Mouse (Mus musculus): ENCODE data around the gene Ltb4r1. TPM values are rescaled to one million over a fixed set of nuclear protein-coding genes. Genes with fewer than 3 reads are reported as not detected.

Ltb4r1 gene
- polyA plus RNA-seq, 1 experiment from 2014 or later: 16.4 TPM

Other genes with a start within 250 kb of the Ltb4r1 start
- gene Nrl, start 241.0 kb upstream of the Ltb4r1 start, polyA plus RNA-seq (2015; fragmentation: Nextera tagmentation; extraction: Ambion mirVana): not detected in 2 replicates
- gene Pck2, start 225.7 kb upstream of the Ltb4r1 start, polyA plus RNA-seq (2015; fragmentation: Nextera tagmentation; extraction: Ambion mirVana): 41.2 and 42.5 TPM in 2 replicates
- 62.0 and 64.7 TPM in 2 replicates for gene Dcaf11, start 206.0 kb upstream of the Ltb4r1 start, polyA plus RNA-seq (2015; fragmentation: Nextera tagmentation; extraction: Ambion mirVana)
- 2.0 and 3.2 TPM in 2 replicates for gene A730061H03Rik, start 205.6 kb upstream of the Ltb4r1 start, polyA plus RNA-seq (2015; fragmentation: Nextera tagmentation; extraction: Ambion mirVana)
- gene Fitm1, start 190.3 kb upstream of the Ltb4r1 start, polyA plus RNA-seq (2015; fragmentation: Nextera tagmentation; extraction: Ambion mirVana): 0.74 and 2.0 TPM in 2 replicates
- 114 TPM in 2 replicates for gene Psme1, start 187.8 kb upstream of the Ltb4r1 start, polyA plus RNA-seq (2015; fragmentation: Nextera tagmentation; extraction: Ambion mirVana)
- 22.5 and 25.8 TPM in 2 replicates for gene Emc9, start 180.7 kb upstream of the Ltb4r1 start, polyA plus RNA-seq (2015; fragmentation: Nextera tagmentation; extraction: Ambion mirVana)
- gene Psme2, start 174.8 kb upstream of the Ltb4r1 start, polyA plus RNA-seq (2015; fragmentation: Nextera tagmentation; extraction: Ambion mirVana): 177 and 181 TPM in 2 replicates
- 9.5 and 9.7 TPM in 2 replicates for gene Rnf31, start 174.3 kb upstream of the Ltb4r1 start, polyA plus RNA-seq (2015; fragmentation: Nextera tagmentation; extraction: Ambion mirVana)
- gene Irf9, start 162.4 kb upstream of the Ltb4r1 start, polyA plus RNA-seq (2015; fragmentation: Nextera tagmentation; extraction: Ambion mirVana): 15.9 and 17.2 TPM in 2 replicates
- 2.9 and 3.1 TPM in 2 replicates for gene Rec8, start 147.9 kb upstream of the Ltb4r1 start, polyA plus RNA-seq (2015; fragmentation: Nextera tagmentation; extraction: Ambion mirVana)
- 23.4 and 24.6 TPM in 2 replicates for gene Ipo4, start 130.0 kb upstream of the Ltb4r1 start, polyA plus RNA-seq (2015; fragmentation: Nextera tagmentation; extraction: Ambion mirVana)
- gene Gm49378, start 128.1 kb upstream of the Ltb4r1 start, polyA plus RNA-seq (2015; fragmentation: Nextera tagmentation; extraction: Ambion mirVana): 0.71 and 1.0 TPM in 2 replicates
- gene Tm9sf1, start 122.2 kb upstream of the Ltb4r1 start, polyA plus RNA-seq (2015; fragmentation: Nextera tagmentation; extraction: Ambion mirVana): 46.8 and 49.6 TPM in 2 replicates
- 0.15 and 0.16 TPM in 2 replicates for gene Tssk4, start 115.8 kb upstream of the Ltb4r1 start, polyA plus RNA-seq (2015; fragmentation: Nextera tagmentation; extraction: Ambion mirVana)
- 14.1 and 16.8 TPM in 2 replicates for gene Mdp1, start 105.5 kb upstream of the Ltb4r1 start, polyA plus RNA-seq (2015; fragmentation: Nextera tagmentation; extraction: Ambion mirVana)
- gene Gmpr2, start 94.0 kb upstream of the Ltb4r1 start, polyA plus RNA-seq (2015; fragmentation: Nextera tagmentation; extraction: Ambion mirVana): 20.9 and 22.8 TPM in 2 replicates
- gene Nedd8, start 93.8 kb upstream of the Ltb4r1 start, polyA plus RNA-seq (2015; fragmentation: Nextera tagmentation; extraction: Ambion mirVana): 212 and 230 TPM in 2 replicates
- gene Tinf2, start 84.1 kb upstream of the Ltb4r1 start, polyA plus RNA-seq (2015; fragmentation: Nextera tagmentation; extraction: Ambion mirVana): 17.8 and 20.1 TPM in 2 replicates
- gene Tgm1, start 52.0 kb upstream of the Ltb4r1 start, polyA plus RNA-seq (2015; fragmentation: Nextera tagmentation; extraction: Ambion mirVana): 2.8 and 3.1 TPM in 2 replicates
- 11.3 and 12.4 TPM in 2 replicates for gene Rabggta, start 43.7 kb upstream of the Ltb4r1 start, polyA plus RNA-seq (2015; fragmentation: Nextera tagmentation; extraction: Ambion mirVana)
- 40.9 and 43.5 TPM in 2 replicates for gene Dhrs1, start 20.3 kb upstream of the Ltb4r1 start, polyA plus RNA-seq (2015; fragmentation: Nextera tagmentation; extraction: Ambion mirVana)
- 18.6 and 18.7 TPM in 2 replicates for gene Nop9, start 20.3 kb upstream of the Ltb4r1 start, polyA plus RNA-seq (2015; fragmentation: Nextera tagmentation; extraction: Ambion mirVana)
- 74.1 and 86.9 TPM in 2 replicates for gene Cideb, start 7.5 kb upstream of the Ltb4r1 start, polyA plus RNA-seq (2015; fragmentation: Nextera tagmentation; extraction: Ambion mirVana)
- gene Ltb4r2, start 4.5 kb upstream of the Ltb4r1 start, polyA plus RNA-seq (2015; fragmentation: Nextera tagmentation; extraction: Ambion mirVana): 0.38 and 0.40 TPM in 2 replicates
- 1.9 and 2.4 TPM in 2 replicates for gene Adcy4, start 18.1 kb downstream of the Ltb4r1 start, polyA plus RNA-seq (2015; fragmentation: Nextera tagmentation; extraction: Ambion mirVana)
- 15.4 and 16.4 TPM in 2 replicates for gene Ripk3, start 22.9 kb downstream of the Ltb4r1 start, polyA plus RNA-seq (2015; fragmentation: Nextera tagmentation; extraction: Ambion mirVana)
- gene Nfatc4, start 57.2 kb downstream of the Ltb4r1 start, polyA plus RNA-seq (2015; fragmentation: Nextera tagmentation; extraction: Ambion mirVana): 0.71 TPM in 2 replicates
- gene Nynrin, start 88.0 kb downstream of the Ltb4r1 start, polyA plus RNA-seq (2015; fragmentation: Nextera tagmentation; extraction: Ambion mirVana): 2.7 and 2.9 TPM in 2 replicates
- gene Cbln3, start 118.4 kb downstream of the Ltb4r1 start, polyA plus RNA-seq (2015; fragmentation: Nextera tagmentation; extraction: Ambion mirVana): 0.26 TPM in 2 replicates
- gene Khnyn, start 119.0 kb downstream of the Ltb4r1 start, polyA plus RNA-seq (2015; fragmentation: Nextera tagmentation; extraction: Ambion mirVana): 10.9 and 12.8 TPM in 2 replicates
- 11.9 and 14.6 TPM in 2 replicates for gene Sdr39u1, start 134.3 kb downstream of the Ltb4r1 start, polyA plus RNA-seq (2015; fragmentation: Nextera tagmentation; extraction: Ambion mirVana)
- gene Cma1, start 178.7 kb downstream of the Ltb4r1 start, polyA plus RNA-seq (2015; fragmentation: Nextera tagmentation; extraction: Ambion mirVana): 0.67 TPM in 2 replicates
- gene Cma2, start 185.0 kb downstream of the Ltb4r1 start, polyA plus RNA-seq (2015; fragmentation: Nextera tagmentation; extraction: Ambion mirVana): not detected in 2 replicates